ENCODE assay signal across 9 mouse cellular contexts in genomic region chr13:58638950-58639349, GRCm38 (mm10). TPM values are rescaled to one million over a fixed set of nuclear protein-coding genes. Genes with fewer than 3 reads are reported as not detected.
DNase-seq lines count a peak whose midpoint lies in the region; ATAC-seq and TF ChIP-seq lines count a peak whose summit lies in the region.
"Had no signal": no experiment of that assay in that cellular context is flagged by ENCODE, and none has a peak within 500 bp of the region (broad histone marks: within the 10 kb centered on the region; RNA-seq: fewer than 3 reads in every experiment).

No protein-coding gene starts in this region.

- WGBS in forebrain, embryonic 11.5 days: 47% methylated on average over 4 of the region's 4 CpGs
- WGBS in forebrain, embryonic 10.5 days: 54% methylated on average over 4 of the region's 4 CpGs
- WGBS in hindbrain, embryonic 11.5 days: 44% methylated on average over 4 of the region's 4 CpGs
- WGBS in neural tube, embryonic 12.5 days: 44% methylated on average over 4 of the region's 4 CpGs

- no peak; the same call in 1 of the 2 replicates for ATAC-seq in forebrain, embryonic 11.5 days (replicated peaks; ENCODE audit: low FRiP score)
- 0 out of 2 replicates have a peak, but pooled peaks have one; percentile 40 for ATAC-seq in hindbrain, embryonic 11.5 days (ENCODE audit: low FRiP score)
- ATAC-seq in neural tube, embryonic 12.5 days (ENCODE audit: low FRiP score, low read depth): peak; percentile 48; the same call in 1 of the 2 replicates

- no peaks in the 10 kb centered on the region for H3K36me3 ChIP-seq in forebrain, embryonic 11.5 days (ENCODE audit: control insufficient read depth, insufficient read depth, low read length)
- no peaks in the 10 kb centered on the region for H3K36me3 ChIP-seq in forebrain, embryonic 10.5 days (replicated peaks)
- H3K36me3 ChIP-seq in ES-Bruce4 (ENCODE audit: control insufficient read depth, insufficient read depth, low read length, poor library complexity, severe bottlenecking): no peaks in the 10 kb centered on the region
- no peaks in the 10 kb centered on the region for H3K36me3 ChIP-seq in hindbrain, embryonic 11.5 days (ENCODE audit: control insufficient read depth, insufficient read depth, low read length)
- H3K36me3 ChIP-seq in neural tube, embryonic 12.5 days: no peaks in the 10 kb centered on the region

- TF ChIP-seq POLR2A in ES-Bruce4 (IDR thresholded peaks at IDR 0.05; ENCODE audit: insufficient read depth, low read length): no peak

- H3K9me3 ChIP-seq in forebrain, embryonic 11.5 days (ENCODE audit: control insufficient read depth, low read length): no peaks in the 10 kb centered on the region
- H3K9me3 ChIP-seq in forebrain, embryonic 10.5 days: no peaks in the 10 kb centered on the region
- no peaks in the 10 kb centered on the region for H3K9me3 ChIP-seq in ES-Bruce4 (replicated peaks; ENCODE audit: control insufficient read depth, insufficient read depth, low read length, poor library complexity, severe bottlenecking)
- H3K9me3 ChIP-seq in hindbrain, embryonic 11.5 days (ENCODE audit: control insufficient read depth, low read length): no peaks in the 10 kb centered on the region
- H3K9me3 ChIP-seq in neural tube, embryonic 12.5 days: no peaks in the 10 kb centered on the region

- H3K9ac ChIP-seq in forebrain, embryonic 11.5 days (ENCODE audit: low read length): no peak overlapping the region
- no peak overlapping the region for H3K9ac ChIP-seq in ES-Bruce4 (ENCODE audit: low read depth, poor library complexity, severe bottlenecking)
- H3K9ac ChIP-seq in hindbrain, embryonic 11.5 days (ENCODE audit: low read depth, low read length): no peak overlapping the region
- no peak overlapping the region for H3K9ac ChIP-seq in neural tube, embryonic 12.5 days

- H3K4me1 ChIP-seq in forebrain, embryonic 11.5 days (replicated peaks; ENCODE audit: control insufficient read depth, insufficient read depth, low read length): no peaks in the 10 kb centered on the region
- H3K4me1 ChIP-seq in forebrain, embryonic 10.5 days: peaks cover under 1% of the 10 kb centered on the region; the same call in 1 of the 2 replicates
- no peaks in the 10 kb centered on the region for H3K4me1 ChIP-seq in ES-Bruce4 (ENCODE audit: control insufficient read depth, insufficient read depth, low read length)
- no peaks in the 10 kb centered on the region; the same call in 1 of the 2 replicates for H3K4me1 ChIP-seq in hindbrain, embryonic 11.5 days (replicated peaks; ENCODE audit: control insufficient read depth, insufficient read depth, low read length)
- H3K4me1 ChIP-seq in neural tube, embryonic 12.5 days: 0 out of 2 replicates have a peak, but pooled peaks cover 5% of the 10 kb centered on the region

- no peak for TF ChIP-seq EP300 in ES-Bruce4 (IDR thresholded peaks at IDR 0.05; ENCODE audit: insufficient read depth, low read depth, low read length)

- peak; percentile 57 for DNase-seq in forebrain, embryonic 11.5 days (ENCODE audit: low spot score)
- no peak for DNase-seq in forebrain, embryonic 10.5 days (ENCODE audit: extremely low spot score, low spot score)
- peak; percentile 77 to 83 for DNase-seq in cerebellum, postnatal 36 days
- DNase-seq in hindbrain, embryonic 11.5 days (ENCODE audit: low spot score): peak; percentile 63
- peak; percentile 80 to 83 for DNase-seq in left cerebral cortex, postnatal 14 days (ENCODE audit: low spot score in 2 of 2)
- DNase-seq in spleen, postnatal 10 days (ENCODE audit: low spot score in 2 of 2): no peak

- no peak overlapping the region for H3K27ac ChIP-seq in forebrain, embryonic 11.5 days (ENCODE audit: low read depth, low read length)
- no peak overlapping the region for H3K27ac ChIP-seq in forebrain, embryonic 10.5 days
- H3K27ac ChIP-seq in ES-Bruce4 (ENCODE audit: insufficient read depth, low read length): no peak overlapping the region
- no peak overlapping the region for H3K27ac ChIP-seq in hindbrain, embryonic 11.5 days (ENCODE audit: low read depth, low read length)
- no peak overlapping the region for H3K27ac ChIP-seq in neural tube, embryonic 12.5 days

- H3K27me3 ChIP-seq in forebrain, embryonic 11.5 days (ENCODE audit: control insufficient read depth, insufficient read depth, low read length): no peaks in the 10 kb centered on the region
- peaks cover under 1% of the 10 kb centered on the region; the same call in 1 of the 2 replicates for H3K27me3 ChIP-seq in forebrain, embryonic 10.5 days (ENCODE audit: poor library complexity, severe bottlenecking)
- H3K27me3 ChIP-seq in ES-Bruce4 (ENCODE audit: control insufficient read depth, insufficient read depth, low read length, poor library complexity, severe bottlenecking): no peaks in the 10 kb centered on the region
- H3K27me3 ChIP-seq in hindbrain, embryonic 11.5 days (ENCODE audit: control insufficient read depth, insufficient read depth, low read length): no peaks in the 10 kb centered on the region
- H3K27me3 ChIP-seq in neural tube, embryonic 12.5 days (replicated peaks): no peaks in the 10 kb centered on the region

- intact Hi-C loops in left cerebral cortex, postnatal 14 days (cut with DNase I): loop anchor here (2.0 to 10.0 kb wide), 6 partner anchors 433 to 1826 kb away; no protein-coding TSS in a partner anchor

- H3K4me3 ChIP-seq in forebrain, embryonic 11.5 days (ENCODE audit: low read depth, low read length): no peak overlapping the region
- H3K4me3 ChIP-seq in forebrain, embryonic 10.5 days: no peak overlapping the region
- no peak overlapping the region for H3K4me3 ChIP-seq in ES-Bruce4 (ENCODE audit: low read depth, low read length)
- no peak overlapping the region for H3K4me3 ChIP-seq in hindbrain, embryonic 11.5 days (ENCODE audit: low read depth, low read length)
- no peak overlapping the region for H3K4me3 ChIP-seq in neural tube, embryonic 12.5 days

- peak; percentile 53 for TF ChIP-seq CTCF in ES-Bruce4 (IDR thresholded peaks at IDR 0.05; ENCODE audit: low read depth, low read length)

- H3K4me2 ChIP-seq in forebrain, embryonic 11.5 days (ENCODE audit: low read depth, low read length, severe bottlenecking): no peak overlapping the region
- H3K4me2 ChIP-seq in hindbrain, embryonic 11.5 days (replicated peaks; ENCODE audit: low read depth, low read length): no peak overlapping the region
- no peak overlapping the region for H3K4me2 ChIP-seq in neural tube, embryonic 12.5 days (replicated peaks)

RNA-seq across cellular contexts. Expression of gene Slc28a3, which starts 28.3 kb away (rescaled TPM):
- polyA plus RNA-seq in forebrain, embryonic 11.5 days (2014; fragmentation: Nextera tagmentation; extraction: Ambion mirVana): not detected in 2 replicates
- polyA plus RNA-seq in forebrain, embryonic 10.5 days (2016; fragmentation: Nextera tagmentation; extraction: Ambion mirVana): 0.06 TPM in 1 of 2 replicates, not detected in the other
- 0.31 and 0.75 TPM in 2 replicates for polyA plus RNA-seq in ES-Bruce4 (2011; ENCODE audit: insufficient read depth, insufficient read length, low read depth, missing spikeins)
- polyA plus RNA-seq in hindbrain, embryonic 11.5 days (2014; fragmentation: Nextera tagmentation; extraction: Ambion mirVana): 0.08 TPM in 1 of 2 replicates, not detected in the other
- under 1 TPM; 0.15 to 0.21 TPM for total RNA-seq in left cerebral cortex, postnatal 14 days (2021)
- polyA plus RNA-seq in neural tube, embryonic 12.5 days (2016; fragmentation: Nextera tagmentation; extraction: Ambion mirVana): not detected in 2 replicates
- polyA plus RNA-seq: heart, embryonic 16.5 days had no signal

Comparison
In these comparisons a context has a peak if more than half of its experiments do, and no peak if none do; other contexts are left out.
1. DNase-seq: peak in forebrain, embryonic 11.5 days (single experiment), cerebellum, postnatal 36 days (2 of 2), hindbrain, embryonic 11.5 days (single experiment) and left cerebral cortex, postnatal 14 days (2 of 2); none in forebrain, embryonic 10.5 days (single experiment) and spleen, postnatal 10 days (0 of 2).